Mouse (Mus musculus): ENCODE results near the gene Htr7. TPM values are rescaled to one million over a fixed set of nuclear protein-coding genes. Genes with fewer than 3 reads are reported as not detected.

The Htr7 gene
- polyA plus RNA-seq, 1 experiment from 2014 or later = not detected

DNA sequence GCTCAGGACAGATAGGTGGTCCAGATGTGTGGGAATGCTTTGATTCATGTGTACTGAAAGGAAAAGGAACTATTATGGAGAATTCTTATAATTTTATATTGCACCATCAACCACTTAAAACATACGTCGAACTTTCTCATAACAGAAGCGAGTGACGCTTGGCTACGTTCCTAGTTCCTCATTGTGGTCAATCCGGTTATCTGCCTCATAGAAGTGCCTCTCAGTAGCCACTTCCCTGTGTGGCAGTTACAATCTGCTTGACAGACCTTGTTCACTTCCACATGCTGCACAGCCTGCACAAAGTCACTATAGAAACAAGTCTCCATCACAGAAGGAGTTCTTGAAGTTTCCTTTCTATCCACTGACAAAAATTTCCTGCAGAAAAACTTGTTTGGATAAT lies 51.0 kb downstream of the Htr7 start:
- Histone ChIP-seq H3K4me3 (no peak overlapping the region), H3K4me1 (no peaks in the 10 kb centered on the region), H3K27me3 (ENCODE audit: insufficient read depth, poor library complexity, severe bottlenecking) (no peaks in the 10 kb centered on the region), H3K36me3 (no peaks in the 10 kb centered on the region), H3K9me3 (no peaks in the 10 kb centered on the region), H3K27ac (no peak overlapping the region)
- 70% methylated on average over 6 of the region's 6 CpGs for WGBS
- no peak for DNase-seq (ENCODE audit: low spot score)

DNA sequence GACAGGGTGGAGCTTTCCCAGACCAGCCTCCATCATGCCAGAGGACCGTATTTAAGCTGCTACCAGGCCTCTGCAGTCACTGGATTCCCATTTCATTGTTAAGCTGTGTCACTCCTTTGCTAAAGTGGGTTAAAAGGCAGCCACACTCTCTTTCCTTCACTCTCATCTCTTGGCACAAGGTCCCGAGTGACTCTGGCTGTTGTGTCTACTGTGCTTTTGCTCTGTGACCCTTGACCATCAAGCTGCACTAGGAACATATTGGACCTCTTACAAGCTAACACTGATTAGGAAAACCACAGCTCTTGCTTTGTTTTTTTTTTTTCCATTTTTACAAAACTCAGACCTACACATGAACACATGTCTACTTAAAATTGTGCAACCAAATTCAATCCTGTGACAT lies 52.3 kb downstream of the Htr7 start:
- 72% methylated on average over 2 of the region's 2 CpGs for whole genome bisulfite sequencing
- Histone ChIP-seq H3K27me3 (ENCODE audit: insufficient read depth, poor library complexity, severe bottlenecking) (no peaks in the 10 kb centered on the region), H3K36me3 (no peaks in the 10 kb centered on the region)

DNA sequence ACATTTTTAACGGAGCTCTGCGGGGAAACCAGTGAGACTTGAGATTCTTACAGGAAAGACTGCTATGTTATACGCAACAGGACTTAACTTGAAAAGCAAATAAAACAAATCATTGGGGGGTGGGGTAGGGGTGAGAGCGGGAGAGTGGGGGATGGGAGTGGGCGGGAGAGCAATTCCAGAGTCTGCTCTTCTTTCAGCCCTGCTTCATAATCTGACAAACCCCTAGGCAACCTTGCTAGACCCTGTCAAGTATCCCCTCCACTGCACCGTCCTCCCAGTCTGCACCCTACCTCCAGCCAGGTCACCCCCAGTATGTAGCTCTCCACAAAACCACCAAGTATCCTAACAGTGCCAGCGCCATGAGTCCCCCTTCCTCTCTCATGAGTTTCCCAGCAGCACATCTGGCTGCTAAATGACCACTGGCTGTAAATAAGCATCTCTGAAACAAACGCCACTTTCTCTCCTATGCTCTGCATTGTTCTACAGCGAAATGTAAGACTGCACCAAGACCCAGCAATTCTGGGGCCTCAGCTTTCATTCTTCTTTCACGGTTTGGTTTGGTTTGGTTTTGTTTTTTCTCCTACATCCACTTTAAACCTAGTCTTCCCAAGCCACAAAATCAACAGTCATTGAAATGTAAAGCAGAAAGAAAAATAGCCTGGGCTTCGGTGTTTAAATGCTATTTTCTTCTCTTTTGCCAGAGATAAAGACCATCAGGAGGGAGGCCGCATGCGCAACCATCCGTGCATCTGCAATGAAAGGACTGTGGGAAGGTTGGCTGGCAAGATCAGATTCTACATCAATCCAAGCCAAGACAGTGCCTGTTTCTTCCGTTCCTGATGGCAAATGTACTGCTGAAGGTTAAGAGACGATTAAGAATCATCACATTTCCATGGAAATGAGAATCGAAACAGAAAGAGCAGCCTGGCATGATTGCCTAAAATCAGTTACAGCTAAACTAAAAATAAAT lies 54.5 kb downstream of the Htr7 start:
- DNase-seq (ENCODE audit: low spot score) = no peak
- Histone ChIP-seq H3K4me1 (no peaks in the 10 kb centered on the region), H3K36me3 (no peaks in the 10 kb centered on the region), H3K9me3 (no peaks in the 10 kb centered on the region), H3K27me3 (ENCODE audit: insufficient read depth, poor library complexity, severe bottlenecking) (no peaks in the 10 kb centered on the region), H3K27ac (no peak overlapping the region), H3K4me3 (no peak overlapping the region)
- WGBS = 54% methylated on average over 17 of the region's 17 CpGs

More for the DNA sequence above, 52.3 kb downstream of the Htr7 start:
- Histone ChIP-seq H3K4me3 (no peak overlapping the region), H3K27ac (no peak overlapping the region), H3K9me3 (no peaks in the 10 kb centered on the region), H3K4me1 (no peaks in the 10 kb centered on the region)
- DNase-seq (ENCODE audit: low spot score) = no peak

DNA sequence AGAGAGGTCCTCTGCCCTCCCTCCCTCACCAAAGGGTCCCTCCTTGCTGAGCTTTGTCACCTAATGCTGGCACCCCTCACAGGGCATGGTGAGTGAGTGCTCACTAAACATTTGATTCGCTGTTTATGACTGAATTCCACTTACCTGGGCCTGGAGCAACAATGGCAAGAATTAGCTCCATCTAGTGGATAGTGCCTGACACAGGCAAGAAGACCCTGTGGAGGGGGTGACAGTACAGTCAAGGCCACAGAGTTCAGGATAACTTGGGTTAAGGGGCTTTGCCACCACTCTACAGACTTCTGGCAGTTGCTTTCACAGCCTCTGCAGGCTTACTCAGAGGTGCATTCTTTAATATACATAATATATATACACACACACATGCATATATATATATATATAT lies 55.8 kb downstream of the Htr7 start:
- WGBS = 40% methylated on average over 1 of the region's 1 CpGs
- DNase-seq (ENCODE audit: low spot score) = no peak

DNA sequence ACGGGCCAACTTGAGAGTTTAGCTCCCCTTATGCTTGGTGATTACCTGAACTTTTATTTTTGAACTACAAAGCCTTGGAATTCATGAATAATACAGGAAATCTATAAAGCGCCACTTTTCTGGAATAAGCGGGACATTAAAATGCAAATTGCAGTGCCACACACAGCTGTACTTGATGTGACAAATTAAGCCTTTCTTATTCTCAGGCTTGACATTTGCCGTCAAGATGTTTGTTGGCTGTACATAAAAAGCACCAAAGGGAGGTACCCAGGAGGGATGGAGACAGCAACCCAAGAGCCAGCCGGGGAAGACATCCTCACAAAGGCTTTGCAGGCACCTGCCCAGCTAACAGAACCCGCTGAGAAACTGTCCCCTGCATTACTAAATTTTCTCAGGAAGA lies 56.4 kb downstream of the Htr7 start:
- 83% methylated on average over 6 of the region's 6 CpGs for WGBS
- no peak for DNase-seq (ENCODE audit: low spot score)
- Histone ChIP-seq H3K4me1 (no peaks in the 10 kb centered on the region), H3K36me3 (no peaks in the 10 kb centered on the region), H3K9me3 (no peaks in the 10 kb centered on the region), H3K27ac (no peak overlapping the region), H3K4me3 (no peak overlapping the region), H3K27me3 (ENCODE audit: insufficient read depth, poor library complexity, severe bottlenecking) (no peaks in the 10 kb centered on the region)

More for the DNA sequence above, 55.8 kb downstream of the Htr7 start:
- Histone ChIP-seq H3K36me3 (no peaks in the 10 kb centered on the region), H3K9me3 (no peaks in the 10 kb centered on the region), H3K27ac (no peak overlapping the region), H3K4me1 (no peaks in the 10 kb centered on the region), H3K27me3 (ENCODE audit: insufficient read depth, poor library complexity, severe bottlenecking) (no peaks in the 10 kb centered on the region), H3K4me3 (no peak overlapping the region)

DNA sequence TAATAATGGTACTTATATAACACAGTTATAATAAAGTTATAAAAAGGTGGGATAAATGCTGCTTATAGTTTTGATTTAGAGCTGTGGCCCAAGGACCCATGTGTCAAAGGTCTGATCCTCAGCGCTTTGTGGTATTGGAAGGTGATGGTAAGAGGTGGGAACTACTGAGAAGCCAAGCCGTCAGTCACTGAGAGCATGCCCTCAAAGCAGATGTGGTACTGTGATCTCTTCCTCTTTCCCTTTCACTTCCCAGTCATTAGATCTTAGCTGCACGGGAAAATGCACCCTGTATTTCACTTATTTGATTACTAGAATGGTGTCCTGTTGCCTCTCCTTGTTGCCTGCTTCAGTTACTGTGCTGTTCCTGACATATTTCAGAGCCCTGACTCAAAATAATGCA lies 59.9 kb downstream of the Htr7 start:
- WGBS = 59% methylated on average over 3 of the region's 3 CpGs
- Histone ChIP-seq H3K36me3 (no peaks in the 10 kb centered on the region), H3K4me1 (no peaks in the 10 kb centered on the region), H3K27ac (no peak overlapping the region), H3K27me3 (ENCODE audit: insufficient read depth, poor library complexity, severe bottlenecking) (no peaks in the 10 kb centered on the region), H3K4me3 (no peak overlapping the region), H3K9me3 (no peaks in the 10 kb centered on the region)
- no peak for DNase-seq (ENCODE audit: low spot score)

DNA sequence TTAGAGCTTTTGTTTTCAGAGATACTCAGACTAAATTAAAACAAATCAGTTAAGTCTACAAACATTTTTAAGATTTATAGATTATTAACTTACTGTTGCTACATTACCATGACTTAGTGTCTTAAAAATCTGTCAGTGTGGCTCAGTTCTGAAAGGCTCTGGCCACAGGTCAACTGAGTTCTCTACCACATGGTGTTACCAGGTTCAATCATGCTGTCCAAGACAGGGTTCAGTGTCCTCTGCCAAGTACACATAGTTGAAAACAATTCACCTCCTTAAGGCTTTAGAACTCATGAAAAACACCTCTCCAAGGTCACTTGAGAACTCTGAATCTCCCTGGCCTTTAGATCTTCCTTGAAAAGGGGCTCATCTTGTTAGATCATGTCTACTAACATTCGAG lies 69.8 kb downstream of the Htr7 start:
- Histone ChIP-seq H3K4me1 (no peaks in the 10 kb centered on the region), H3K36me3 (no peaks in the 10 kb centered on the region), H3K9me3 (no peaks in the 10 kb centered on the region), H3K4me3 (no peak overlapping the region), H3K27me3 (ENCODE audit: insufficient read depth, poor library complexity, severe bottlenecking) (no peaks in the 10 kb centered on the region), H3K27ac (no peak overlapping the region)
- no peak for DNase-seq (ENCODE audit: low spot score)
- WGBS = 75% methylated on average over 1 of the region's 1 CpGs

DNA sequence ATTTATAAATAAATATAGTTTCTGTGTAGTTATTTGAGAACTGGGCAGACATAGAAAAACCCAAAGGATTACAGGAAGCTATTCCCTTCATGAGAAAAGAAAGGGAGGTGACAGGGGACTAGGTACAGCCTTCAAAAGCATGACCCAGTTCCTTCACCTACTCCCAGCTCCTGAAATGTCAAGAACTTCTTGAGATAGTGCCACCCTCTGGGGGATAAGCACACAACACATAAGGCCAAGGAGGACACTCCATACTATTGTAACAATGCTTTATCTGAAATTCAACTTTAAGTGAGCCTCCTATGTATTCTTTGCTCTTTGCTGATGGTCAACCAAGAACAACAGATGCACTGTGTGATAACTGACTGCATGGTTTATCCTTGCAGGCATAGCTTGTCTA lies 82.6 kb downstream of the Htr7 start:
- no peak for DNase-seq (ENCODE audit: low spot score)
- H3K4me1 ChIP-seq = no peaks in the 10 kb centered on the region
- no peaks in the 10 kb centered on the region for H3K27me3 ChIP-seq (ENCODE audit: insufficient read depth, poor library complexity, severe bottlenecking)
- H3K36me3 ChIP-seq = no peaks in the 10 kb centered on the region
- H3K4me3 ChIP-seq = no peak overlapping the region
- H3K27ac ChIP-seq = no peak overlapping the region
- no peaks in the 10 kb centered on the region for H3K9me3 ChIP-seq

DNA sequence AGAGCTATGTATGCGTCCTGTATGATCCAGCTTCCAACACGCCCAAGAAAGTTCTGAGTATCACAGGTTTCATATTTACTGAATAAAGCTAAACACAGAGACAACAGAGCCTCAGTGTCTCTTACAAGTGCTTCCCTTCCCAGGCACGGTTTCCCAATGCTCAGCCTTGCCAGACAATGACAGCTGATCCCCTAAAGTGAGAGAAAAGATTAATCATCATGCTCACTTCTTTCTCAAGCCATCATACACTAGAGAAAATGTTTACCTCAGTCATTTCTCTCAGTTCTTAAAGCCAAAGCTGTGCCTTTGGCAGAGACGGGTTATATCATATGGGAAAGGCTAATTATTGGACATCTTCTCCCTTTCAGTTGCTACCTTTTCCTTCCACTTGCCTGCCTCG lies 99.7 kb downstream of the Htr7 start:
- no peaks in the 10 kb centered on the region for H3K4me1 ChIP-seq

DNA sequence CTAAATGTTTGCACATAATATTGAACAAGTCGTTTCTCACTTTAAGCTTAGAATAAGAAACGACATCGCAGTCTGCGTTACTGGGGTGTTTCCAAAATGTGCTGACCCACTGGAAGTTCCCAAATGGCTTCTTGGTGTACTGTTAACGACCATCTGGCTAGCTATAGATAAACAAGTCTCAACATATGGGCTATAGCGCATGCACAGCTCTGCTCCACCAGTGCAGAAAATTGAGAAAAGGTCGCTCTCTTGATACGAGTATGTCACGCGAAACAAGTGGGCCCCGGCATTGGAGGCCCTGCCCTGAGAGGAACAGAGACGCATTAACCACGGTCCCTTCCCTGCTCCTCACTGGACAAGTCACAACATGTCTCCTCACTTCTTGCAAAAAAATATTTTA lies 101.6 kb downstream of the Htr7 start:
- WGBS = 90% methylated on average over 13 of the region's 13 CpGs
- Histone ChIP-seq H3K36me3 (no peaks in the 10 kb centered on the region), H3K4me3 (no peak overlapping the region), H3K27ac (no peak overlapping the region), H3K4me1 (no peaks in the 10 kb centered on the region), H3K9me3 (no peaks in the 10 kb centered on the region), H3K27me3 (ENCODE audit: insufficient read depth, poor library complexity, severe bottlenecking) (no peaks in the 10 kb centered on the region)
- no peak for DNase-seq (ENCODE audit: low spot score)

More for the DNA sequence above, 99.7 kb downstream of the Htr7 start:
- Histone ChIP-seq H3K4me3 (no peak overlapping the region), H3K27ac (no peak overlapping the region), H3K9me3 (no peaks in the 10 kb centered on the region), H3K36me3 (no peaks in the 10 kb centered on the region), H3K27me3 (ENCODE audit: insufficient read depth, poor library complexity, severe bottlenecking) (no peaks in the 10 kb centered on the region)
- WGBS = 77% methylated on average over 5 of the region's 5 CpGs
- DNase-seq (ENCODE audit: low spot score) = no peak

DNA sequence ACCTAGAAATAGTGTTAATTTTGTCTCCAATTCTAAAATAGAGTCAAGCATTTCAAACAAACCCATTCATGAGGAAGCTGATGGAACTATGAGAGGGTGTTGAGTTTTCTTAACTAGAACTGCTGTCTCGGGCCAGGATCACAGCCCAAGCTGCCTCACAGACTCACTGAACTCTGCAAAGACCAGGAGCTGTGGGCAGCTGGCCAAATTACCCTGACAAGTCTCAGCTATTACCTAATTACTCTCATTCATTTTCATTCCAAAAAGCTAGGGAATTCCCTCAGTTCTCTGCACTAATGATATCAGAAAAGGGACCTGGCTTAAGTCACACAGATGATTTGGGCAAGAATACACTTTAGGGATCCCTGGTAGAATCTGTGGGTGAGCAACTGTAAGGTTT lies 107.4 kb downstream of the Htr7 start:
- Histone ChIP-seq H3K4me1 (no peaks in the 10 kb centered on the region), H3K27me3 (ENCODE audit: insufficient read depth, poor library complexity, severe bottlenecking) (no peaks in the 10 kb centered on the region), H3K36me3 (no peaks in the 10 kb centered on the region), H3K27ac (no peak overlapping the region), H3K9me3 (no peaks in the 10 kb centered on the region), H3K4me3 (no peak overlapping the region)
- WGBS = 42% methylated on average over 1 of the region's 1 CpGs
- no peak for DNase-seq (ENCODE audit: low spot score)

DNA sequence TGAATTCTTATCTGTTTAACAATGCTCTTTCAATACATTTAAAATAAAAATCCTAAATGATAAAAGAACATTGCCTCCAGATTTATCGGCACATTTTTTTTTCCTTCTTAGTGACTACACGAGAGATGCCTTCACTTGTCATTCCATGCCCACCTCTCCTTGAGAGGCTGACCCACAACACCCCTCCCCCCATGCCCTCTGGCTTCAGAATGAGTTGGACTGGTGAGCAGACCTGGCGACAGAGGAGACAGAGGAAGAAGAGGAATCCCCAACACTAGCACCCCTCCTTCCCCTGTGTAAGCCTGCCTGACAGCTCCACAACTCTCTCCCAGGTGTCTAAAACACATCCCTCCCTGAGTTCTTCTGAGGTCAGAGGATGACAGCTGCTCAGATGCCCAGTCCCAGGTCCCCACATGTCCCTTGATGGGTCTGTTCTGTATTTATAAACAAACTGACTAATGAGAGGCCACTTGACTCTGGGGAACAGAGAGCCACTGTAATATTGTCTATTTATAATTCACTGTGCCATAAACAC lies 132.3 kb downstream of the Htr7 start:
- 57% methylated on average over 3 of the region's 3 CpGs for WGBS
- no peaks in the 10 kb centered on the region for H3K4me1 ChIP-seq
- H3K27ac ChIP-seq = no peak overlapping the region
- H3K9me3 ChIP-seq = no peaks in the 10 kb centered on the region
- no peak overlapping the region for H3K4me3 ChIP-seq
- H3K36me3 ChIP-seq = no peaks in the 10 kb centered on the region
- H3K27me3 ChIP-seq (ENCODE audit: insufficient read depth, poor library complexity, severe bottlenecking) = no peaks in the 10 kb centered on the region
- DNase-seq (ENCODE audit: low spot score) = no peak

DNA sequence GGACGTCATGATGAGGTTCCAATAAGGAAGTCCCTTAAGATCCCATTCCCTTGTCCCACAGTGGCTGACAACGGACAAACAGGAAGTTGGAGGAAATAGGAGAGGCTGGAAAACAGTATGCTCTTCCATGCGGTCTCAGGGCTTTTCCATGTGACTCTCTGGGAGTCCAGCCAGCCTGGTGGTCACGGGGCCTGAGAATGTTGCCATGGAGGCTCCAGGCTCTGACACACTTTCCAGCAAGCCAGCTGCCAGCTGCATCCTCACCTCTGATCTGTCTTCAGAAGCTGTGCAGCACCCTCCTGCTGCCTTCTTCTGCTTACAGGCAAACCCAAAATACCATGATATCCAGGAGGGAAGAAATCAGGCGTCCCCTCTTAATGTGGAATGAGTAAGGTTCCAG lies 132.9 kb downstream of the Htr7 start:
- no peaks in the 10 kb centered on the region for H3K4me1 ChIP-seq
- H3K36me3 ChIP-seq = no peaks in the 10 kb centered on the region
- no peak overlapping the region for H3K4me3 ChIP-seq
- H3K27ac ChIP-seq = no peak overlapping the region
- DNase-seq (ENCODE audit: low spot score) = no peak
- WGBS = 49% methylated on average over 5 of the region's 5 CpGs
- no peaks in the 10 kb centered on the region for H3K9me3 ChIP-seq
- H3K27me3 ChIP-seq (ENCODE audit: insufficient read depth, poor library complexity, severe bottlenecking) = no peaks in the 10 kb centered on the region

Data from heart, embryonic 10.5 days (tissue).